Mouse (Mus musculus) cerebellum, adult (tissue): Measurements from ENCODE around the gene Cd320.
"Not testable (repeated sequence)": the region's sequence is repeated elsewhere in the genome, so short reads cannot be mapped to it uniquely, and the experiment has no call there.

ENCODE experiments used
- ATAC-seq: cut with Nextera tagmentation; 2 replicates; pipeline ENCODE4 v1.9.2; 2017; ENCODE audit warnings: mild to moderate bottlenecking, moderate library complexity, mixed read lengths; ENCODE audit not compliant: insufficient number of reproducible peaks, low FRiP score, low TSS enrichment

The Cd320 gene

GRCm38 (mm10) chr17:33842966-33843795 lies at the start of gene Cd320:
Gene Cd320, plus strand, starts transcription at chr17:33843091.
- ATAC-seq: peak; percentile 95

GRCm38 (mm10) chr17:33798306-33798705 lies 44.6 kb upstream of the Cd320 start:
- ATAC-seq: no peak

GRCm38 (mm10) chr17:33799277-33799676 lies 43.6 kb upstream of the Cd320 start:
- ATAC-seq: no peak

GRCm38 (mm10) chr17:33802221-33802620 lies 40.7 kb upstream of the Cd320 start:
- no peak for ATAC-seq

GRCm38 (mm10) chr17:33804205-33804604 lies 38.7 kb upstream of the Cd320 start:
- no peak for ATAC-seq

- no peak for ATAC-seq
Observed at GRCm38 (mm10) chr17:33804745-33805144, 38.1 kb upstream of the Cd320 start.

GRCm38 (mm10) chr17:33807181-33807888 lies 35.6 kb upstream of the Cd320 start:
- ATAC-seq: no peak

GRCm38 (mm10) chr17:33808192-33808591 lies 34.7 kb upstream of the Cd320 start:
- no peak for ATAC-seq

GRCm38 (mm10) chr17:33810334-33811141 lies 32.4 kb upstream of the Cd320 start, which contains the start of gene Kank3:
Gene Kank3, plus strand, starts transcription at chr17:33810519.
- ATAC-seq: peak; percentile 82

- ATAC-seq: no peak
Observed at GRCm38 (mm10) chr17:33811142-33811516, 31.8 kb upstream of the Cd320 start.

- ATAC-seq: no peak
Observed at GRCm38 (mm10) chr17:33812475-33812874, 30.4 kb upstream of the Cd320 start.

- no peak for ATAC-seq
Observed at GRCm38 (mm10) chr17:33812990-33813389, 29.9 kb upstream of the Cd320 start.

GRCm38 (mm10) chr17:33815399-33815798 lies 27.5 kb upstream of the Cd320 start:
- ATAC-seq: no peak

- ATAC-seq: no peak
Observed at GRCm38 (mm10) chr17:33816612-33817011, 26.3 kb upstream of the Cd320 start.

GRCm38 (mm10) chr17:33817184-33817968 lies 25.5 kb upstream of the Cd320 start:
- ATAC-seq: peak; percentile 91

GRCm38 (mm10) chr17:33817969-33818643 lies 24.8 kb upstream of the Cd320 start:
- peak; percentile 10; the same call in 1 of the 2 replicates for ATAC-seq

GRCm38 (mm10) chr17:33822436-33822959 lies 20.4 kb upstream of the Cd320 start:
- no peak for ATAC-seq

- not testable (repeated sequence) for ATAC-seq
Observed at GRCm38 (mm10) chr17:33823171-33823570, 19.7 kb upstream of the Cd320 start.
